Mouse (Mus musculus): ENCODE results near the gene Hoxa10. TPM values are rescaled to one million over a fixed set of nuclear protein-coding genes. Genes with fewer than 3 reads are reported as not detected.
A peak's percentile ranks its signal among the peaks of the same experiment; 100 is the strongest.

The Hoxa10 gene
- total and polyA plus RNA-seq, 3 experiments, result not detected

DNA sequence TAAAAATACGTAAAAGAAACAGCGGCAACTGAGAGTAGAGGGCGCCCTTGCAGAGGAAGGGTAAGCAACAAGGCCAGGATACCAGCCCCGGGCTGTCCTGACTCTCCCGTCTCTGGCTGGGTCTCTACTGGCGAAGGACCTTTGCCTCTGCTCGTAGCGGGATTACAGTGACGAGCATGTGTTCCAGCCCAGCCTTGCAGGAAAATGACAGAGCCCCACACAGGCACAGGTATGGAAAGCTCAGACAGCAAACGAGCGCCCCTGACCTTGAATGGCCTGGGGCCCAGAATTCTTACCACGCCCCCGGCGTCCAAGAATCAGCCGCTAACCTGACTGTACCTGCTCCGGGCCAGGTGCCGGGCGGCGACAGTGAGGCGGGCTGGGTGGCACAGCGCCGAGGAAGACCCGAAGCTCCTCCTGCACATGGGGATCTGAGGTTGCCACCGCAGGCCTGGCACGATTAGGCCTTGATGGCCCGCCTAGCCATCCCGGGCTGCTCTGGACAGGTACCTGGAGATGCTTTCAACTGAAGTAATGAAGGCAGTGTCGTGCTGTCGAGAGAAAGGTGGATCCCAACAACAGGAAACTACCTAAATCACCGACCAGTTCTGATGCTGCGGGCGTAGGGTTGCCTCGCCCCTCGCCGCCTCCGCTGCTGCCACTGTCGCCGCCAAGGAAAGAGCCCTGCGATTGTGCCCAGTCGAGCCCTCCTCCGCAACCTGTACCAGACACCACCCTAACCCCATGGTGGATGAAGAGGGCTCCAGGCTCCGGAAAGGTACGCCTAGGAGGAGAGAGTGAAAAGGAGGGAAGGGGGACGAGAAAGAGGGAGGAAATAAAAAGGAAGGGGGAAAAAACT is 10.9 kb downstream of the Hoxa10 start:
- no peak for DNase-seq

DNA sequence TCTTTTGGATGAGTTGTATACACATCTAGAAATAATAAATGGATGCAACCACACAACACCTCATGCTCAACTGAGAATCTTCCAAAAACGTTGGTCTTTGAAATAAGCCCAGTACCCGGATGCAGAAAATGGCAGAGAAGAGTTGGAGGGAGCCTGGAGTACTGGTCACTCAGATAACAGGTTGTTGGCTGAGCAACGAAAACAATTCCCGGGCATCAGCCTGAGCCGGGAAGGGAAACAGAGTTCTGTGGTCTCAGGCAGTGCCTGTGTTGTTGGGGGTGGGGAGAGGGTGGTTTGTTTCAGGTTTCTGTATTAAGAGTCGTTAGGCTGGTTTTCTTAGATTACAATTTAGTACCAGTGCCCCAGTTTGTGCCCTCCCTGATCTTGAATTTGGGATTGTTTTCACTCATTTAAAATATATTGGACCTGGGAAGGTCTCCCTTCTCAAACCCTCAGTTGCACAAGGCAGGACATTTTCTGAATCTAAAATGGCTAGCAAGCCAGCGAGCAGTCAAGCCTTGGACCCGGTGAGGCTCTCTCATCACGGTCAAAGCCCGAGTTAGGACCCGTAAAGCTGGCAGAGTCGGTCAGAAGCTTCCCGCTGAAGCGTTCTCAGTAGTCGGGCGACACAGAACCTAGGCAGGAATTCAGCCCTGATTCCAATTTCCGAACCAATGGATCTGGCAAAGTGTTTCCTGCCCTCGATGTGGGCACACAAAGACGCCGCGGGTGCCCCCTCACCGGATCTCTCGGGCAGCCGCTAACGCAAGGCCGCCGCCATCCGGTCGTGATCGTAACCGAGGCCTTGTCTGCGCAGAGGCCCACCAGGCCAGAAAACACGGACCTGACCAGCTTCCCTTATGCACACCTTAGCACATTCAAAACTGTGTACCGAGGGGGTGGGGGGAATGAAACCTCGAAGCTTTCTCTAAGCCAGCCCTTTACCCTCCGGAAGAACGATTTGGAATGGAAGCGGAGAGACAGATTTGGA is 11.9 kb downstream of the Hoxa10 start:
- no peak for DNase-seq

DNA sequence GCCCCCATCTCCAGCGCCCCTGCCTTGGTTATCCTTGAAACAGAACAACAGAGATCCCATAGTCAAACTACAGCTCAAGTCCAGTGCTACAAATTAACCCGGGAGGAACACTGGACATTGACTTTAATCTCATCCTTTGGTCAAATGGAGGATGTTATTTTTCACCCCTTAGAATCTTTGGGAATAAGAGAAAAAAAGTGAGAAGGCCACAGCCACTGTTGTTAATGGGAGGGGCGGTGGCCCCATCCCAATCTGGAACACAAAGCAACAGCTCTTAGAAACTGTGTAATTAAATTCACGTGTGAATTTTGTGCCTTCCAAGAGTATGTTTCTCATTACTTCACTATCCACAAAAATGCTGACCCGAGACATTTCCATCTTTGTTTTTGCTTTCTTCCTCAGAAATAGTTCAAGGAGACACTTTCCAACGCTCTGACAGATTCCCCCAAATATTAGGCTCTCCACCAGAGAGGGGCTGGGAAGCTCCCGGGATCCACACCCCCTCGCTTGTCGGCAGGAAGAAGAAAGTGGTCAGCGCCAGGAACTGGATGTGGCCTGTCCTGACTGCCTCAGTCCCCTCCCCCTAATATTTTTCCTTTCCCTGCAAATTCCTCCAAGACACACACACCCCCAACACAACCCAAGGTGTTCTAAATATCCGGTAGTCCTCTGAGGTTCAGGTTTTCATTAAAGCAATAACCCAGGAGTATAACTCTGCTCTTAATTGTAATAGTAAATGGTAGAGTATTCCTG is 13.0 kb downstream of the Hoxa10 start:
- no peak for DNase-seq

DNA sequence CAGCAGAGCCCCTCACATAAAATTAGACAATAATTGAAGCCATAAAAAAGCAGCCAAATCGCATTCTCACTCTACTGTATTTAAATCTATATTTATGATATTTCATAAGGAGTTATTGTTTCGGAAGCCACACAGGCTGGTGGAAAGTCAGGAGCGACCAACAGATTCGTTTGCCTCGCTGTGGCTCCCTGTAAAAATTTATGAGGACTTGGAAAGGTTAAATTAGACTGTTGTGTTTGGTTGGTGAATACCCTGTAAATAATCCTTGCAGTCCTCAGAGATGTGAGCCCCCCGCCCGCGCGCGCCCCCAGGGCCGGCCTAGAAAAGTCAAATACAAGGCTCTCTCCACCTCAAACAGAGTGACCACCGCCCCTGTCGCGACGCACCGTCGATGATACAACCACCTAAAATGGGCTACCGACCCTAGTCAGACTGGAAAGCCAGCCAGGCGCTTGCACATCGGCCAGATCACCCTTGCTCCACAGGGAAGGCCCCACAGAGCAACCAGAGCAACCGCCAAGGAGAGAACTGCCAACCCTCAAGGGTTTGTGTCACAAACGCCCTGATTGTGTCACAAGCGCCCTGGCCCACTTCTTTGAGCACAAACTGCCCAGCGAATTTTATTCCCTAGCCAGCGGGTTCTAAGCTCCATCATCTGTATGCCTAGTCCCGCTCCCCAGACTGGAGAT is 13.9 kb downstream of the Hoxa10 start:
- DNase-seq, result no peak

DNA sequence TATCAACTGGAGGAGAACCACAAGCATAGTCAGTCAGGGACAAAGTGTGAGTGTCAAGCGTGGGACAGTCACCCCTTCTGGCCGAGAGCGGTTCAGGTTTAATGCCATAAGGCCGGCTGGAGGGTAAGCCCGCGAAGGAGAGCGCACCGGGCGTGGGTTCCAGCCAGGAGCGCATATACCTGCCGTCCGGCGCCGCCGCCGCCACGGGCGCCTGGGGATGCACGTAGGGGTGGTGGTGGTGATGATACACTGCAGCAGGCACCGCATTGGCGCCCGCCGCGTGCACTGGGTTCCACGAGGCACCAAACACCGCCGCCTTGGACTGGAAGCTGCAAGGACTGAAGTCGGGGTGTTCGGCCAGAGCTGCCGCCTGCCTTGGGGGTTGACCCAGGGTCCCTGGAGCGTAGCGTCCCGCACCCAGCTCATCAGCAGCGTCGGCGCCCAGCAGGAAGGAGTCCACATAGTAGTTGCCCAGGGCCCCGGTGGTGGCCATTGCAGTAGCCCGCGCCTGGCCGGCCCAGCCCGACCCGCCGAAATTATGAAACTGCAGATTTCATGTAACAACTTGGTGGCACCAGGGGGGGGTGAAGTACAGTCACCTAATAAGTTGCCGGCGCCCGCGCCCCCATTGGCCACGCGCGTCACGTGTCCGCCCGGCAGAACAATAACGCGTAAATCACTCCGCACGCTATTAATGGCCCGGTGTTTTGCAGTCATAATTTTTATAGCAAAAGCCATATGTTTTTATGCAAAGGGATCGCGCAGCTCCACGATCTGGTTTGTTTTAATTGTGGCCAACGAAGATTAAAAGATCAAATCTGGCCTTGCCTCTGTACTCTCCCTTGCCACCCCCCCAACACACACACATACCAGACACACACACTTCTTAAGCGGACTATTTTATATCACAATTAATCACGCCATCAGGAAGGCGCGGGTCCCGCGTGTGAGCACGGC is 14.8 kb downstream of the Hoxa10 start:
- DNase-seq, result peak; percentile 62

DNA sequence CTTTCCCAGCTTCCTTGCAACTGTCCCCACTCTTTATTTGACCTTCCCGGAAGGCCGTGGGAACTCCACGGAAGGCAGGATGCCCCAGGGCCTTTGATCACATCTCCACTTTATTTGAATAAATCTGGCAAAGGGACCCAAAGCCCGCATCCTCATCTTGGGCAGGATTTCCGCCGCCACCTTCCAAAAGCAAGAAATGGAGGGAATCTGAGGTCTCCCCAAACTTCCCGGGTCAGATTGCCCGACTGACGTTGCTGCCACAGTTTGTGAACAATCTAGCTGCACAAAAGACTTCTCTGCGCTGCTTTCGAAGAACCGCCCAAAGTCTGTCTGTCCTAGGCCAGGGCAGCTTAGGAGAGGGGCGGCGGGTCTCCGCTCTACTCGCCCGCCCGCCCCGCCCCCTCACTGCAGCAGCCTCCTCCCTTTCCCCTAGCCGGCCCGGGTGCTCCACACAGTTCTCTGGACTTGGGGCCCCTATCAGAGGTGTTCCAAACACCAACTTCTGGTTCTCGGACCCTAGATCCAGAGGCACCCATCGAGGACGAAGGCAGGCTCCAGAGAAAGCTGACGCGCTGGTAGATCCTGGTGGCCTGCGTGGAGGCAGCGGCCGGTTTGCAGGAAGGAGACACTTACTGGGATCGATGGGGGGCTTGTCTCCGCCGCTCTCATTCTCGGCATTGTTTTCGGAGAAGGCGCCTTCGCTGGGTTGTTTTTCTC is 15.6 kb downstream of the Hoxa10 start:
- DNase-seq, result no peak

DNA sequence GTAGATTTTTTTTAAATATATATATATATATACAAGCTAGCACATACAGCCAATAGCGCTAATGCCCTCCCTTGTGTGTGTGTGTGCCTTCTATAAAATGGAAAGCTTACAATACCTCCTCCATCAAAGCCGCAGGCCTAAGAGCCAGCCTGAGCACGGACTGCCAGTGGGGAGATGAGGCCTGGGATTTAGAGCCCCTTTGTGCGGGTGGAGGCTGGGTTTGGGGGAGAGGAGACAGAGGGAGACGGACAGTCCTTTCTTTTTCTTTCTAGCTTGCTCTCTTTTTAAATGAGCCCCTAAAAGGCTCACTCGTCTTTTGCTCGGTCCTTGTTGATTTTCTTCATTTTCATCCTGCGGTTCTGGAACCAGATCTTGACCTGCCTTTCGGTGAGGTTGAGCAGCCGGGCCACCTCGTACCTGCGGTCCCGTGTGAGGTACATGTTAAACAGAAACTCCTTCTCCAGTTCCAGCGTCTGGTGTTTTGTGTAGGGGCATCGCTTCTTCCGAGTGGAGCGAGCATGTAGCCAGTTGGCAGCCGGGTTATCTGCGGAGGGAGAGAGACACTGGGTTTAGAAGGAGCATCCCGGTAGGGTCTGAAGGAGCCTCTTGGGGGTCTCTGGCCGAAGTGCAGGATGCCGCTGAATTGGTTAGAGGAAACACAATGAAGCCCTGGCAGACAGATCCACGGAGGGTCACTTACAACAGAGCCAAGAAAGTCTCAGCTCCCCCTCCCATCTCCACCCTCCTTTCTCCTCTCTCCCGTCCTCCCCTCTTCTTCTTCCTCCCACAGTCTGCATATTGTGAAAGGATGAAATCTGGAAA is 16.5 kb downstream of the Hoxa10 start:
- DNase-seq, result no peak

DNA sequence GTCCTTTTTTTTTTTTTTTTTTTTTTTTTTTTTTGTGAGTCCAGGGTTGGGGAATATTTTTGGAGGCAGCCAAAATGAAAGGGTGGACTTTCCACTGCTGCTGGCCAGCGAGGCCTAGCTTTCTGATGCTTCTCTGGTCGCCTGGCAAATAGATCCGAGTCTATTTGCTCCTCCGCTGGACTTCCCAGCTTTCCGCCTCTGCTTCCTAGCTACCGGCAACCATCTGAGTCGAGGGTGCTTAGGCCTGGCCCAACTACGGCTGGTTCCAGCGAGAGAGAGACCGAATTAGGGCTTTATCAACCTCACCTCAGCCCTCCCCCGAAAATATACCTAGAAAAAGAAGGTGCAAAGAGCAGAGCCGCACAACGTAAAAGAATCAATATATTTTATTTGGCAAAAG is 17.9 kb downstream of the Hoxa10 start:
- DNase-seq, result no peak

DNA sequence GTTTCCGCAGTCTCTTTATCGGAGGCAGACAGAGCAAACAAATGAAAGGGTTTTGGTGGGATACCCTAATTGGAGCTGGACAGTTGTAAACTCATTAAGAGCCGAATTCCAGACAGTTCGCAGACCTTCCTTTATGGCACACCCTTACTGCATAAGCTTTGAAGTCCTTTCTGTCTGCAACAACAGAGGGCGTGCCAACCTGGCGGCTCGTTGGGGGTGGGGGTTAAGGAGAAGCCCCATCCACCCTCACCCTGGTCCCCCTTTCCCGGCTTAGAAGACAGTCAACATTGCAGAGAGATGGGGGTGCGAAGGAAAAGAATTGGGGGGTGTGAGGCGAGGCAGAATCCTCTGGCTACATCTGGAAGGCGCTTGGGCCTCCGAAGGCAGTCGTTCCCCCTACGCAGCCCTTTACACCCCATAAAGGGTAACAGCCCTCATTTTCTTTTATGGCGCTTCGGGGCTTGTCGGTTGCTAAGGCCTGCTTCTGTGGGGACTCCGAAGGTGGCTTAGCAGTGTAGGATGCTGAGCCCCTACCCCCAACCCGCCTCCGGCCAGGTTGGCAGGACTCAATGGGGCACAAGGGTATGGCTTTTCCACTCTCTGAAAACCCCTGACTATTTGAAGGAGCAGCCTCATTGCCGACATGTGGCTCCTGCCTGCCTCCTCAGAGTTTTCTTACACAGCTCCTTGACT is 18.5 kb downstream of the Hoxa10 start:
- no peak for DNase-seq

DNA sequence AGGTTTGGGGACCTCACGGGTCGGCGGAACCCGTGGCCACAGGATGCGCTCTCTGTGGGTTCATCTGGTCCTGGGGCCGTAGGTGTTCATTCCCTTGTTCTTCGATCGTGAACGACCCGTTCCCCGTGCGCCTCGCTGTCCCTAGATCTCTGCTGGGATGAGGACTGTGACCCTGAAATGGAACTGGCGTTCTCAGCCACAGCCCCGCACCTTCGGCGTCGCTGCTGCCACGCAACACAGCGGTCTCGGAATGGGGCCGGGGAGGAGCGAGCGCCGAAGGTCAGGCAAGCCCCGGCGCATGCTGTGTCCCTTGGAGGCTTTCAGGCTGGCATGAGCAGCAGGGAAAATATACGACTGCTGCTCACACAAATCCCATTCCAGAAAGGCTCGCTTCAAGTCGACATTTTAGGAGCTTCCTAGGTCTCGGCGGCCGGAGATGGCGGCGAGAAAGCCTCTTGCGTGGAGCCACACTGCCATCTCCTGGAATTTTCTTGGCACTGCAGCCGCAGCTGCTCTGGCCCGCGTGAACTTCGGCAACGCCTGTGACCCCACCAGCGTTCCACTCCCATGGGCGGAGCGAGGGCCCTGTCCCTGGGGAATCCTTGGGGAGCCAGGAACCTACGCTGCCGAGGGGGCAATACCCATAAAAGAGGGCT is 19.2 kb downstream of the Hoxa10 start, which contains the start of gene Hoxa7:
TSS of gene Hoxa7 (minus strand) at position 518 of the 656 bp plus-strand sequence.
- peak; percentile 91 for DNase-seq

DNA sequence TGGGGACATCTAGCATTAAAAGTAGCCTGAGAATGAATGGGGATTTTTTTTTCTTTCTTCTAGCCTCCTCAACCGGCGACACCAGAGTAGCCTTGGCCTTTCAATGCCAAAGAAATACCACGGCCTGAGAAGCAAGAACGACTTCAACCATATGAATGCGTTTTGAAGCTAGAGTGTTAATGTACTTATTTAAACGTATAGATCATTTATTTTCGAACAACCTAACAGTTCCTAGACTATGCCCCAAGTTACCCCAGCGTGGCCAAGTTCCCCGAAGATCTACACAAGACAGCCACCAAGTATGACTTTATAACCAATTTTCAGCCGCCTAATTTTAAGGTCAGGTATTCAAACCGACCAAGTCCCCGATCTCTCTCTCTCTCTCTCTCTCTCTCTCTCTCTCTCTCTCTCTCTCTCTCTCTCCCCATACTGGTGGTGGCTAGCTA is 19.8 kb downstream of the Hoxa10 start:
- DNase-seq, result no peak

DNA sequence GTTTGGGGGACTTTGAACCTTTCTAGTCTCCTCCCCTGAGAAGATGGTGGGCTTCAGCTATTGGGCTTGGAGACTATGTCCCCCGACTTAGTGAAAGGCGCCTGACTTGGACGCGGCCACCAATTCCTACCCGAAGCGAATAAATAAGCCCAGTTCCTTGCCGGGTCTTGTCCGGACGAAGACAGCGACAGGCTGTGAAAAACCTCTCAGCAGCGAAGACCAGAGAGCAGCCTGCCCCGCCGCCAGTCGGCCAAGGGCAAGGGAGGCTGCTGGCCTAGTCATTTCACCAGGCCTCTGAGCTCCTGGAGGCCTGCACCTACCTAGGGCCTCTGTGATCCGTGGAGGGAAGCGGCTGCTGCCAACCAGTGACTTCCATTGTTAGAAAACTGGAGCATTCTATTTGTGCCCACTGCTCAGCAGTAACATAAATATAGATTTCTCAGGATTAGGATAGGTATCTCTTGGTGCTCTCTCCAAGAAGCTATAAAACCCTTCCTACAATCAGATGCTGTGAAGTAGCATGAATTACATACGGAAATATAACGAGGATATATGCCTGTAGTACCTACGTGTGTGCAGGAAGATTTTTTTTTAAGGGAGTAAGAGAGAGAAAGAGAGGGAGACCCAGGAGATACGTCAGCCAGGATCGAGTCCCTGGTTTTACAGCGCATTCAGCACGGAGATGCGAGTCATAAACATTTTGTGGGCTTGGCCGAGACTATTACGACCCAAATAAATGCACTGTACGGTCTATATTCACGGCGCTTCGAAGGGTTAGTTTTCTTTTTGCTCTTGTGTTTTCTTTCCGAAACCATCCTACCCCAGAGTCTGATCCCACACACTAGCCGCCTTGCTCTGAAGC is 20.4 kb downstream of the Hoxa10 start:
- DNase-seq, result no peak

DNA sequence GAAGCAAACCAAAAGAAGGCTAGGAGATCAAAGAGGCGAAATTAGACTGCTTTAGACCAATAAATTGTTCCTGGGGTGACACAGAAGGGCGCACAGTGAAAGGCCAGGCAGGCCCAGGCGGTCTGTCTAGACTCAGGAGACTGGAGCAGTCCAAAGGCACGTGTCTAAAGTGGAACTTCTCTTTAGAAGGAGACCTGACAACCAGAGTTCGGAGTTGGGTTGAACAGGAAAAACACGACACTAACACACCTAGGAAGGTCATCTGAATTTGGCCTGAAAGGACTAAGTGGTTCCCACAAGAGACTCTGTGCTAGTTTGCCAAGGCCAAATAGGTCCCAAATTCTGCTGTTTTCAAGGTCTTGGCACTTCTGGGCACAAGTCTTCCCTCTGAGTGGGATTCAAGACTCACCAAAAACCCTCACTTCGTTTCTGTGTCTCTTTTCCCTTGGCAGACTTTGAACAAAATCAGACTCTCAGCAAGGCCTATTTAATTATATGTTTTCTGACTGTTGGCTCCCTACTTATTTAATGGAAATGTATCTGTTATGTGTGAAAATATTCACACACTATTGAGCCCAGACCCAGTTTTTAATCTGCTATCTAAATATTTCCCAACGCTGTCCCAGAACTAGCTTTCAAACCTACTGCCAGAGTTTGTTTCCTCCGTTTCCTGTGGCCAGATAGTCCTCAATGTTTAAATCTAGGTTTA is 21.3 kb downstream of the Hoxa10 start:
- no peak for DNase-seq

DNA sequence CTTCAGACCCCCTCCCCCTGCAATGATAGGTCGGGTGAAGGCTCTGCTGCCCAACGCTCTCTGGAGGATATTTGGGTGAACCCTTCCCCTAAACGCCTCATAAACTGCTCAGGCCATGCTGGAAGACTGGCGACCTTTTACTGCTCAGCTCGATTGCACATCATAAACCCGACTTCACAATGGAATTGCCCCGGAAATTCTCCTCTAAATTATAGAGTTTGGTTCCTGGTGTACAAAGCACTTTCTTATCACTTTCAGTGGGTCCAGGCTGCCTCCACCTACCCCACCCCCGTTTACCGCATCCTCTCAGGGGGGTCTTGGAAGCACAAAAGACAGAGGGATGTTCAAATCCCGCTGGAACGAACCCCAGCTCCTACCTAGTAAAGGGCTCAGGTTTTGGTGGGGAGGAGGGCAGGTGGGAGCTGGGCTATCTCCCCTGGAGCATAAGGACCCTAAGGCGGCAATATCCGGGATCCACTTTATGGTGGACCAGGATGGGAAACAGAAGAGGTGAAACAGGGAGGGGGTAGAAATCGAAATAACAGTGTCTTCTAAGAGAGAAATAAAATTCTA is 21.9 kb downstream of the Hoxa10 start:
- no peak for DNase-seq
